Mouse (Mus musculus) neural tube, embryonic 12.5 days (tissue): ENCODE results near the gene Rp9. TPM values are rescaled to one million over a fixed set of nuclear protein-coding genes. Genes with fewer than 3 reads are reported as not detected.

Experiments used
- ATAC-seq: fragments of 200-750 bp; cut with Nextera tagmentation; 2 replicates; pipeline ENCODE4 v1.8.0; 2017; ENCODE audit warnings: low read depth, mild to moderate bottlenecking, moderate TSS enrichment, moderate library complexity; ENCODE audit not compliant: low FRiP score
- H3K27ac ChIP-seq: fragments of 300-500 bp; sonication (generic); 2 replicates; pipeline ENCODE4 v1.5.1; 2016
- H3K27me3 ChIP-seq: fragments of 300-500 bp; sonication (generic); replicated peaks from 2 replicates; pipeline ENCODE4 v1.6.1; 2016; ENCODE audit warnings: mild to moderate bottlenecking
- H3K36me3 ChIP-seq: fragments of 300-500 bp; sonication (generic); 2 replicates; pipeline ENCODE4 v1.6.1; 2016; ENCODE audit warnings: mild to moderate bottlenecking
- H3K4me1 ChIP-seq: fragments of 300-500 bp; sonication (generic); 2 replicates; pipeline ENCODE4 v1.6.1; 2016
- H3K4me2 ChIP-seq: fragments of 300-500 bp; sonication (generic); replicated peaks from 2 replicates; pipeline ENCODE4 v1.6.1; 2016; ENCODE audit warnings: mild to moderate bottlenecking
- H3K4me3 ChIP-seq: fragments of 300-500 bp; sonication (generic); 2 replicates; pipeline ENCODE4 v1.5.1; 2016
- H3K9ac ChIP-seq: fragments of 300-500 bp; sonication (generic); 2 replicates; pipeline ENCODE4 v1.6.1; 2016; ENCODE audit warnings: mild to moderate bottlenecking
- H3K9me3 ChIP-seq: fragments of 300-500 bp; sonication (generic); 2 replicates; pipeline ENCODE4 v1.6.1; 2016; ENCODE audit warnings: mild to moderate bottlenecking
- WGBS: fragments of 180-500 bp; shearing (Covaris S2); methylation state at CpG from one replicate; pipeline ENCODE4 v1.1.7; 2016; 5-methylcytosine and 5-hydroxymethylcytosine counted together
- polyA plus RNA-seq: library from polyadenylated mRNA; unstranded; fragments of >200 nt; fragmentation: Nextera tagmentation; extraction: Ambion mirVana; gene quantifications from 2 replicates; pipeline ENCODE4 v1.2.1, GENCODE M21; 2016

Rp9 gene
- 57.3 TPM in 2 replicates for polyA plus RNA-seq

GRCm38 (mm10) chr9:22469643-22470042 is at the start of gene Rp9:
Gene Rp9, minus strand, starts transcription at chr9:22469743.
- no peaks in the 10 kb centered on the region for H3K4me1 ChIP-seq
- H3K27ac ChIP-seq, result no peak within 1 kb of the TSS
- peak within 1 kb of the TSS; percentile 68 for H3K4me2 ChIP-seq
- H3K36me3 ChIP-seq, result peaks cover 5% of the 10 kb centered on the region; the same call in 1 of the 2 replicates
- no peak for ATAC-seq
- no peak within 1 kb of the TSS for H3K4me3 ChIP-seq
- no peak within 1 kb of the TSS for H3K9ac ChIP-seq
- no peaks in the 10 kb centered on the region for H3K27me3 ChIP-seq
- H3K9me3 ChIP-seq, result no peaks in the 10 kb centered on the region
- WGBS, result 87% methylated on average over 3 of the region's 3 CpGs

- no peak overlapping the region for H3K4me3 ChIP-seq
- H3K4me2 ChIP-seq, result no peak overlapping the region
- H3K27me3 ChIP-seq, result no peaks in the 10 kb centered on the region
- H3K9me3 ChIP-seq, result no peaks in the 10 kb centered on the region
- 98% methylated on average over 3 of the region's 3 CpGs for WGBS
- peaks cover 2% of the 10 kb centered on the region; the same call in 1 of the 2 replicates for H3K36me3 ChIP-seq
- ATAC-seq, result no peak; the same call in 1 of the 2 replicates
- no peak overlapping the region for H3K27ac ChIP-seq
- H3K4me1 ChIP-seq, result no peaks in the 10 kb centered on the region
- no peak overlapping the region for H3K9ac ChIP-seq
Observed at GRCm38 (mm10) chr9:22518394-22519041, 49.0 kb upstream of the Rp9 start.

- Histone ChIP-seq H3K9ac (no peak overlapping the region), H3K9me3 (no peaks in the 10 kb centered on the region), H3K4me2 (no peak overlapping the region), H3K27ac (no peak overlapping the region), H3K4me3 (no peak overlapping the region), H3K4me1 (no peaks in the 10 kb centered on the region), H3K27me3 (no peaks in the 10 kb centered on the region), H3K36me3 (peaks cover 2% of the 10 kb centered on the region; the same call in 1 of the 2 replicates)
- ATAC-seq, result no peak
- 86% methylated on average over 4 of the region's 4 CpGs for WGBS
Observed at GRCm38 (mm10) chr9:22515076-22515475, 45.5 kb upstream of the Rp9 start.

- Histone ChIP-seq H3K9ac (no peak overlapping the region), H3K4me3 (no peak overlapping the region), H3K9me3 (no peaks in the 10 kb centered on the region), H3K4me2 (no peak overlapping the region), H3K27ac (no peak overlapping the region), H3K36me3 (no peaks in the 10 kb centered on the region), H3K27me3 (no peaks in the 10 kb centered on the region), H3K4me1 (no peaks in the 10 kb centered on the region)
- WGBS, result 86% methylated on average over 2 of the region's 2 CpGs
- no peak for ATAC-seq
Observed at GRCm38 (mm10) chr9:22505574-22505973, 36.0 kb upstream of the Rp9 start.

GRCm38 (mm10) chr9:22503581-22503980 is 34.0 kb upstream of the Rp9 start:
- WGBS, result 84% methylated on average over 5 of the region's 5 CpGs
- H3K9ac ChIP-seq, result no peak overlapping the region
- no peaks in the 10 kb centered on the region for H3K9me3 ChIP-seq
- H3K4me2 ChIP-seq, result no peak overlapping the region
- H3K27ac ChIP-seq, result no peak overlapping the region
- no peaks in the 10 kb centered on the region for H3K4me1 ChIP-seq
- no peaks in the 10 kb centered on the region for H3K36me3 ChIP-seq
- H3K27me3 ChIP-seq, result no peaks in the 10 kb centered on the region
- no peak overlapping the region for H3K4me3 ChIP-seq
- ATAC-seq, result no peak

GRCm38 (mm10) chr9:22502972-22503371 is 33.4 kb upstream of the Rp9 start:
- Histone ChIP-seq H3K4me3 (no peak overlapping the region), H3K27me3 (no peaks in the 10 kb centered on the region), H3K9me3 (no peaks in the 10 kb centered on the region), H3K4me1 (no peaks in the 10 kb centered on the region), H3K4me2 (no peak overlapping the region), H3K36me3 (no peaks in the 10 kb centered on the region), H3K27ac (no peak overlapping the region), H3K9ac (no peak overlapping the region)
- WGBS, result 78% methylated on average over 2 of the region's 2 CpGs
- ATAC-seq, result no peak

- H3K4me3 ChIP-seq, result no peak overlapping the region
- H3K4me1 ChIP-seq, result no peaks in the 10 kb centered on the region
- no peak overlapping the region for H3K27ac ChIP-seq
- ATAC-seq, result no peak
- H3K27me3 ChIP-seq, result no peaks in the 10 kb centered on the region
- no peaks in the 10 kb centered on the region for H3K9me3 ChIP-seq
- peaks cover 5% of the 10 kb centered on the region; the same call in 1 of the 2 replicates for H3K36me3 ChIP-seq
- no peak overlapping the region for H3K4me2 ChIP-seq
- H3K9ac ChIP-seq, result no peak overlapping the region
- WGBS, result 93% methylated on average over 6 of the region's 6 CpGs
Observed at GRCm38 (mm10) chr9:22497021-22497767, 27.7 kb upstream of the Rp9 start.

GRCm38 (mm10) chr9:22495133-22495532 is 25.6 kb upstream of the Rp9 start:
- no peaks in the 10 kb centered on the region for H3K9me3 ChIP-seq
- no peaks in the 10 kb centered on the region for H3K27me3 ChIP-seq
- peaks cover 5% of the 10 kb centered on the region; the same call in 1 of the 2 replicates for H3K36me3 ChIP-seq
- no peak for ATAC-seq
- no peaks in the 10 kb centered on the region for H3K4me1 ChIP-seq
- H3K4me2 ChIP-seq, result no peak overlapping the region
- H3K9ac ChIP-seq, result no peak overlapping the region
- H3K27ac ChIP-seq, result no peak overlapping the region
- WGBS, result 84% methylated on average over 2 of the region's 2 CpGs
- H3K4me3 ChIP-seq, result no peak overlapping the region

- Histone ChIP-seq H3K4me3 (no peak overlapping the region), H3K27ac (no peak overlapping the region), H3K4me1 (no peaks in the 10 kb centered on the region), H3K9ac (no peak overlapping the region), H3K36me3 (peaks cover 5% of the 10 kb centered on the region; the same call in 1 of the 2 replicates), H3K27me3 (no peaks in the 10 kb centered on the region), H3K9me3 (no peaks in the 10 kb centered on the region), H3K4me2 (no peak overlapping the region)
- WGBS, result 84% methylated on average over 9 of the region's 9 CpGs
- ATAC-seq, result no peak
Observed at GRCm38 (mm10) chr9:22494203-22494807, 24.8 kb upstream of the Rp9 start.

- H3K4me1 ChIP-seq, result no peaks in the 10 kb centered on the region
- no peak for ATAC-seq
Observed at GRCm38 (mm10) chr9:22488963-22489362, 19.4 kb upstream of the Rp9 start.

GRCm38 (mm10) chr9:22486211-22486610 is 16.7 kb upstream of the Rp9 start:
- H3K9ac ChIP-seq, result no peak overlapping the region
- H3K27ac ChIP-seq, result no peak overlapping the region
- H3K9me3 ChIP-seq, result no peaks in the 10 kb centered on the region
- no peaks in the 10 kb centered on the region for H3K36me3 ChIP-seq
- no peaks in the 10 kb centered on the region for H3K4me1 ChIP-seq
- no peak overlapping the region for H3K4me3 ChIP-seq
- ATAC-seq, result no peak
- WGBS, result 92% methylated on average over 7 of the region's 7 CpGs
- no peak overlapping the region for H3K4me2 ChIP-seq
- H3K27me3 ChIP-seq, result no peaks in the 10 kb centered on the region

More at GRCm38 (mm10) chr9:22488963-22489362, 19.4 kb upstream of the Rp9 start:
- no peak overlapping the region for H3K4me3 ChIP-seq
- no peaks in the 10 kb centered on the region for H3K36me3 ChIP-seq
- no peaks in the 10 kb centered on the region for H3K9me3 ChIP-seq
- no peak overlapping the region for H3K27ac ChIP-seq
- 74% methylated on average over 9 of the region's 9 CpGs for whole genome bisulfite sequencing
- H3K4me2 ChIP-seq, result no peak overlapping the region
- no peaks in the 10 kb centered on the region for H3K27me3 ChIP-seq
- H3K9ac ChIP-seq, result no peak overlapping the region

- no peaks in the 10 kb centered on the region for H3K9me3 ChIP-seq
- H3K36me3 ChIP-seq, result no peaks in the 10 kb centered on the region
- H3K9ac ChIP-seq, result no peak overlapping the region
- H3K4me2 ChIP-seq, result no peak overlapping the region
- 91% methylated on average over 12 of the region's 12 CpGs for WGBS
- H3K4me1 ChIP-seq, result no peaks in the 10 kb centered on the region
- ATAC-seq, result no peak
- H3K4me3 ChIP-seq, result no peak overlapping the region
- no peaks in the 10 kb centered on the region for H3K27me3 ChIP-seq
- H3K27ac ChIP-seq, result no peak overlapping the region
Observed at GRCm38 (mm10) chr9:22484562-22485308, 15.2 kb upstream of the Rp9 start.
